Comparison of ENCODE assay signal across 10 mouse cellular contexts in the genomic region with DNA sequence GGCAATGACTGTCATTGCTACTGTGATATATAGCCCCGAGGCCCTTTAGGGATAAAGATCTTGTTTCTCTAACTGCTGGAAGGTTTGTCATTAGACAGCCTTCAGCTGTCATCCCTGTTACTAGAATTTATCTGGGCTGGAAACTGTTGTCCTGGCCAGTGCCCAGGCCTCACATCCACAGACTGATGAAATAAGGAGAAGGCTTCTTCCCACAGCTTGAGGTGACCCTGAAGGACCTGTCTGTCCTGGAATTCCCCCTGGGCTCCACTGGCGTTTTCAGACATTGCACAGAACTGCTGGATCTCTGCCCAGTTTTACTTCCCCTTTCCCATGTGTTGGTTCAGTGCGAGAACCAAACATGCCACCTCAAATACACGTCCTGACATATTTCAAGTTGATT.
DNase-seq lines count a peak whose midpoint lies in the region; ATAC-seq and TF ChIP-seq lines count a peak whose summit lies in the region.
"Had no signal": no experiment of that assay in that cellular context is flagged by ENCODE, and none has a peak within 500 bp of the region (broad histone marks: within the 10 kb centered on the region; RNA-seq: fewer than 3 reads in every experiment).

No protein-coding gene starts in this region.

- H3K4me3 ChIP-seq in kidney, embryonic 14.5 days (ENCODE audit: low read length), result no peak overlapping the region
- H3K4me3 ChIP-seq in liver, postnatal 0 days (ENCODE audit: low read depth, low read length), result no peak overlapping the region
- no peak overlapping the region for H3K4me3 ChIP-seq in forebrain, embryonic 14.5 days (ENCODE audit: low read depth, low read length)
- H3K4me3 ChIP-seq: embryonic facial prominence, embryonic 12.5 days; megakaryocyte, embryonic 14.5 days had no signal

- H3K4me2 ChIP-seq in kidney, embryonic 14.5 days (replicated peaks; ENCODE audit: low read depth, low read length), result no peak overlapping the region
- no peak overlapping the region for H3K4me2 ChIP-seq in liver, postnatal 0 days (ENCODE audit: low read depth, low read length)
- no peak overlapping the region for H3K4me2 ChIP-seq in forebrain, embryonic 14.5 days (ENCODE audit: low read length)
- H3K4me2 ChIP-seq: embryonic facial prominence, embryonic 12.5 days had no signal

- H3K27ac ChIP-seq in kidney, embryonic 14.5 days (ENCODE audit: low read depth, low read length), result no peak overlapping the region
- no peak overlapping the region for H3K27ac ChIP-seq in liver, postnatal 0 days (ENCODE audit: low read depth)
- no peak overlapping the region for H3K27ac ChIP-seq in forebrain, embryonic 14.5 days (ENCODE audit: low read depth, low read length)
- H3K27ac ChIP-seq: embryonic facial prominence, embryonic 12.5 days had no signal

- peak; percentile 73; the same call in 1 of the 2 replicates for ATAC-seq in kidney, embryonic 14.5 days (ENCODE audit: low FRiP score, low TSS enrichment)
- 0 out of 2 replicates have a peak, but pooled peaks have one; percentile 27 for ATAC-seq in liver, postnatal 0 days
- ATAC-seq in forebrain, embryonic 14.5 days, result no peak

- H3K4me1 ChIP-seq in kidney, embryonic 14.5 days (ENCODE audit: control insufficient read depth, insufficient read depth, low read length), result no peaks in the 10 kb centered on the region
- no peaks in the 10 kb centered on the region for H3K4me1 ChIP-seq in liver, postnatal 0 days (ENCODE audit: insufficient read depth)
- no peaks in the 10 kb centered on the region for H3K4me1 ChIP-seq in forebrain, embryonic 14.5 days (ENCODE audit: control insufficient read depth, insufficient read depth, low read length)
- H3K4me1 ChIP-seq: embryonic facial prominence, embryonic 12.5 days; megakaryocyte, embryonic 14.5 days had no signal

- H3K36me3 ChIP-seq in kidney, embryonic 14.5 days (ENCODE audit: control insufficient read depth, insufficient read depth, low read length), result no peaks in the 10 kb centered on the region
- no peaks in the 10 kb centered on the region for H3K36me3 ChIP-seq in liver, postnatal 0 days (replicated peaks; ENCODE audit: insufficient read depth, low read length)
- no peaks in the 10 kb centered on the region for H3K36me3 ChIP-seq in forebrain, embryonic 14.5 days (ENCODE audit: control insufficient read depth, insufficient read depth, low read length)
- H3K36me3 ChIP-seq: embryonic facial prominence, embryonic 12.5 days had no signal

- H3K9me3 ChIP-seq in kidney, embryonic 14.5 days (ENCODE audit: control insufficient read depth, low read length), result no peaks in the 10 kb centered on the region
- no peaks in the 10 kb centered on the region for H3K9me3 ChIP-seq in liver, postnatal 0 days (ENCODE audit: low read length)
- H3K9me3 ChIP-seq in forebrain, embryonic 14.5 days (replicated peaks; ENCODE audit: control insufficient read depth, low read length), result no peaks in the 10 kb centered on the region
- H3K9me3 ChIP-seq: embryonic facial prominence, embryonic 12.5 days; megakaryocyte, embryonic 14.5 days had no signal

- no peaks in the 10 kb centered on the region for H3K27me3 ChIP-seq in kidney, embryonic 14.5 days (ENCODE audit: control insufficient read depth, insufficient read depth, low read length)
- H3K27me3 ChIP-seq in liver, postnatal 0 days (ENCODE audit: insufficient read depth, low read length), result no peaks in the 10 kb centered on the region
- H3K27me3 ChIP-seq in forebrain, embryonic 14.5 days (replicated peaks; ENCODE audit: control insufficient read depth, insufficient read depth, low read length), result no peaks in the 10 kb centered on the region
- H3K27me3 ChIP-seq: embryonic facial prominence, embryonic 12.5 days; megakaryocyte, embryonic 14.5 days had no signal

- no peak overlapping the region for H3K9ac ChIP-seq in kidney, embryonic 14.5 days (ENCODE audit: low read depth, low read length)
- no peak overlapping the region for H3K9ac ChIP-seq in liver, postnatal 0 days (replicated peaks)
- no peak overlapping the region for H3K9ac ChIP-seq in forebrain, embryonic 14.5 days (ENCODE audit: low read length)
- H3K9ac ChIP-seq: embryonic facial prominence, embryonic 12.5 days had no signal

- 48% methylated on average over 4 of the region's 4 CpGs for WGBS in kidney, embryonic 14.5 days
- 25% methylated on average over 4 of the region's 4 CpGs for WGBS in liver, postnatal 0 days (ENCODE audit: insufficient replicate concordance)
- WGBS in forebrain, embryonic 14.5 days, result 74% methylated on average over 4 of the region's 4 CpGs

- TF ChIP-seq EP300 in liver, postnatal 0 days (IDR thresholded peaks at IDR 0.05; ENCODE audit: low read depth), result no peak

- TF ChIP-seq CTCF in liver, postnatal 0 days (IDR thresholded peaks at IDR 0.05; ENCODE audit: low read depth), result no peak

- no peak for DNase-seq in kidney, adult 11 months
- peak; percentile 3 for DNase-seq in NIH3T3 (ENCODE audit: low read depth)
- peak; percentile 18 for DNase-seq in fat pad, adult 2 months (ENCODE audit: extremely low read depth, low read depth, low spot score)
- no peak for DNase-seq in liver, postnatal 0 days
- DNase-seq in forebrain, embryonic 14.5 days (ENCODE audit: low spot score), result no peak
- DNase-seq in cerebellum, adult 9-11 months, result no peak
- no peak for DNase-seq in urinary bladder, postnatal 4 days (ENCODE audit: low spot score in 2 of 2)

Comparison
In these comparisons a context has a peak if more than half of its experiments do, and no peak if none do; other contexts are left out.
1. DNase-seq: peak in NIH3T3 (single experiment) and fat pad, adult 2 months (single experiment); none in kidney, adult 11 months (single experiment), liver, postnatal 0 days (single experiment), forebrain, embryonic 14.5 days (single experiment), cerebellum, adult 9-11 months (single experiment) and urinary bladder, postnatal 4 days (0 of 2).